Mouse (Mus musculus) stomach, embryonic 15.5 days (tissue): ENCODE measurements around the gene Shc1. TPM values are rescaled to one million over a fixed set of nuclear protein-coding genes. Genes with fewer than 3 reads are reported as not detected.
A peak's percentile ranks its signal among the peaks of the same experiment; 100 is the strongest.
"Not testable (repeated sequence)": the region's sequence is repeated elsewhere in the genome, so short reads cannot be mapped to it uniquely, and the experiment has no call there.

Experiments used
- ATAC-seq: fragments of 200-750 bp; cut with Nextera tagmentation; 2 replicates; pipeline ENCODE4 v1.8.0; 2017; ENCODE audit warnings: low read depth, moderate number of reproducible peaks, moderate TSS enrichment; ENCODE audit not compliant: insufficient read depth, low FRiP score
- H3K27ac ChIP-seq: fragments of 300-500 bp; sonication (generic); 2 replicates; pipeline ENCODE4 v1.5.1; 2015; ENCODE audit warnings: mild to moderate bottlenecking, inconsistent platforms
- H3K27me3 ChIP-seq: fragments of 300-500 bp; sonication (generic); replicated peaks from 2 replicates; pipeline ENCODE4 v1.6.1; 2015; ENCODE audit warnings: inconsistent platforms
- H3K36me3 ChIP-seq: fragments of 300-500 bp; sonication (generic); 2 replicates; pipeline ENCODE4 v1.6.1; 2015; ENCODE audit warnings: inconsistent platforms
- H3K4me1 ChIP-seq: fragments of 300-500 bp; sonication (generic); 2 replicates; pipeline ENCODE4 v1.6.1; 2015; ENCODE audit warnings: inconsistent platforms
- H3K4me2 ChIP-seq: fragments of 300-500 bp; sonication (generic); 2 replicates; pipeline ENCODE4 v1.6.1; 2015; ENCODE audit warnings: mild to moderate bottlenecking, inconsistent platforms
- H3K4me3 ChIP-seq: fragments of 300-500 bp; sonication (generic); replicated peaks from 2 replicates; pipeline ENCODE4 v1.5.1; 2015; ENCODE audit warnings: inconsistent platforms
- H3K9ac ChIP-seq: fragments of 300-500 bp; sonication (generic); 2 replicates; pipeline ENCODE4 v1.6.1; 2015; ENCODE audit warnings: inconsistent platforms
- H3K9me3 ChIP-seq: fragments of 300-500 bp; sonication (generic); 2 replicates; pipeline ENCODE4 v1.6.1; 2016; ENCODE audit warnings: inconsistent platforms
- whole genome bisulfite sequencing: fragments of 180-500 bp; shearing (Covaris S2); methylation state at CpG from one replicate; pipeline ENCODE4 v1.1.7; 2015; 5-methylcytosine and 5-hydroxymethylcytosine counted together
- polyA plus RNA-seq: library from polyadenylated mRNA; unstranded; fragments of >200 nt; fragmentation: Nextera tagmentation; extraction: Ambion mirVana; gene quantifications from 2 replicates; pipeline ENCODE4 v1.2.1, GENCODE M21; 2015

Shc1 gene
- polyA plus RNA-seq, 1 experiment from 2014 or later, result 84.6 TPM

- no peaks in the 10 kb centered on the region for H3K27me3 ChIP-seq
- peak overlapping the region; percentile 99 for H3K27ac ChIP-seq
- WGBS, result 2% methylated on average over 11 of the region's 11 CpGs
- peak overlapping the region; percentile 64 for H3K4me2 ChIP-seq
- H3K36me3 ChIP-seq, result peaks cover 22% of the 10 kb centered on the region
- ATAC-seq, result peak; percentile 85
- H3K9ac ChIP-seq, result peak overlapping the region; percentile 44
- H3K4me3 ChIP-seq, result peak overlapping the region; percentile 55
- peaks cover 54% of the 10 kb centered on the region for H3K4me1 ChIP-seq
- no peaks in the 10 kb centered on the region for H3K9me3 ChIP-seq
Measured at GRCm38 (mm10) chr3:89421002-89421774, 2.9 kb downstream of the Shc1 start.

GRCm38 (mm10) chr3:89421810-89422473, 3.7 kb downstream of the Shc1 start:
- WGBS, result 13% methylated on average over 22 of the region's 22 CpGs
- Histone ChIP-seq H3K4me1 (peaks cover 54% of the 10 kb centered on the region), H3K36me3 (peaks cover 25% of the 10 kb centered on the region), H3K4me2 (peak overlapping the region; percentile 64), H3K4me3 (peak overlapping the region; percentile 55), H3K9ac (peak overlapping the region; percentile 44), H3K27me3 (no peaks in the 10 kb centered on the region), H3K27ac (peak overlapping the region; percentile 99), H3K9me3 (no peaks in the 10 kb centered on the region)
- no peak for ATAC-seq

GRCm38 (mm10) chr3:89422556-89423205, 4.4 kb downstream of the Shc1 start:
- Histone ChIP-seq H3K4me2 (peak overlapping the region; percentile 64), H3K36me3 (peaks cover 32% of the 10 kb centered on the region), H3K4me1 (peaks cover 49% of the 10 kb centered on the region), H3K4me3 (peak overlapping the region; percentile 55), H3K9ac (no peak overlapping the region), H3K27ac (no peak overlapping the region; the same call in 1 of the 2 replicates), H3K27me3 (no peaks in the 10 kb centered on the region), H3K9me3 (no peaks in the 10 kb centered on the region)
- WGBS, result 55% methylated on average over 6 of the region's 6 CpGs
- no peak for ATAC-seq

GRCm38 (mm10) chr3:89424416-89425140, 6.3 kb downstream of the Shc1 start:
- H3K9ac ChIP-seq, result no peak overlapping the region
- WGBS, result 67% methylated on average over 5 of the region's 5 CpGs
- H3K4me3 ChIP-seq, result no peak overlapping the region
- peaks cover 36% of the 10 kb centered on the region for H3K36me3 ChIP-seq
- no peak for ATAC-seq
- no peaks in the 10 kb centered on the region for H3K9me3 ChIP-seq
- peaks cover 48% of the 10 kb centered on the region for H3K4me1 ChIP-seq
- H3K27me3 ChIP-seq, result no peaks in the 10 kb centered on the region
- H3K27ac ChIP-seq, result 0 out of 2 replicates have a peak overlapping the region, but pooled peaks have one; percentile 9
- H3K4me2 ChIP-seq, result peak overlapping the region; percentile 10; the same call in 1 of the 2 replicates

- no peak for ATAC-seq
- Histone ChIP-seq H3K27me3 (no peaks in the 10 kb centered on the region), H3K4me2 (no peak overlapping the region), H3K4me1 (peaks cover 43% of the 10 kb centered on the region), H3K36me3 (peaks cover 36% of the 10 kb centered on the region), H3K27ac (0 out of 2 replicates have a peak overlapping the region, but pooled peaks have one; percentile 9), H3K9me3 (no peaks in the 10 kb centered on the region), H3K4me3 (no peak overlapping the region), H3K9ac (no peak overlapping the region)
- 78% methylated on average over 5 of the region's 5 CpGs for WGBS
Measured at GRCm38 (mm10) chr3:89425141-89425525, 6.9 kb downstream of the Shc1 start.

GRCm38 (mm10) chr3:89425876-89426275, 7.6 kb downstream of the Shc1 start:
- H3K36me3 ChIP-seq, result peaks cover 36% of the 10 kb centered on the region
- 82% methylated on average over 4 of the region's 4 CpGs for WGBS

GRCm38 (mm10) chr3:89429021-89429420, 10.8 kb downstream of the Shc1 start:
- peaks cover 23% of the 10 kb centered on the region for H3K4me1 ChIP-seq
- not testable (repeated sequence) for H3K9ac ChIP-seq, H3K4me2 ChIP-seq, H3K9me3 ChIP-seq, ATAC-seq, H3K27me3 ChIP-seq, H3K4me3 ChIP-seq, H3K27ac ChIP-seq
- H3K36me3 ChIP-seq, result peaks cover 53% of the 10 kb centered on the region
- WGBS, result 80% methylated on average over 7 of the region's 7 CpGs

More at GRCm38 (mm10) chr3:89425876-89426275, 7.6 kb downstream of the Shc1 start:
- no peak overlapping the region for H3K4me3 ChIP-seq
- H3K4me2 ChIP-seq, result no peak overlapping the region
- no peak for ATAC-seq
- peaks cover 38% of the 10 kb centered on the region for H3K4me1 ChIP-seq
- H3K9ac ChIP-seq, result no peak overlapping the region
- H3K27me3 ChIP-seq, result no peaks in the 10 kb centered on the region
- H3K27ac ChIP-seq, result no peak overlapping the region
- no peaks in the 10 kb centered on the region for H3K9me3 ChIP-seq

GRCm38 (mm10) chr3:89430171-89431159, 12.2 kb downstream of the Shc1 start, which contains the start of gene Pygo2:
TSS of gene Pygo2 (plus strand) at chr3:89430214.
- WGBS, result 2% methylated on average over 65 of the region's 68 CpGs
- Histone ChIP-seq H3K27ac (peak within 1 kb of the TSS; percentile 92), H3K9ac (peak within 1 kb of the TSS; percentile 96), H3K4me2 (peak within 1 kb of the TSS; percentile 61), H3K4me1 (peaks cover 13% of the 10 kb centered on the region), H3K9me3 (no peaks in the 10 kb centered on the region), H3K4me3 (peak within 1 kb of the TSS; percentile 98), H3K27me3 (no peaks in the 10 kb centered on the region), H3K36me3 (peaks cover 45% of the 10 kb centered on the region)
- ATAC-seq, result peak; percentile 99

- Histone ChIP-seq H3K9me3 (no peaks in the 10 kb centered on the region), H3K9ac (no peak overlapping the region), H3K4me3 (no peak overlapping the region), H3K4me2 (no peak overlapping the region), H3K27me3 (no peaks in the 10 kb centered on the region), H3K4me1 (peaks cover 23% of the 10 kb centered on the region), H3K27ac (no peak overlapping the region), H3K36me3 (peaks cover 27% of the 10 kb centered on the region)
- ATAC-seq, result no peak
- WGBS, result 88% methylated on average over 8 of the region's 8 CpGs
Measured at GRCm38 (mm10) chr3:89432606-89433005, 14.4 kb downstream of the Shc1 start.

- no peak overlapping the region for H3K4me3 ChIP-seq
Measured at GRCm38 (mm10) chr3:89434532-89434931, 16.3 kb downstream of the Shc1 start.

More at GRCm38 (mm10) chr3:89434532-89434931, 16.3 kb downstream of the Shc1 start:
- Histone ChIP-seq H3K27me3 (no peaks in the 10 kb centered on the region), H3K9me3 (no peaks in the 10 kb centered on the region), H3K27ac (no peak overlapping the region; the same call in 1 of the 2 replicates), H3K4me2 (no peak overlapping the region), H3K36me3 (peaks cover 22% of the 10 kb centered on the region), H3K9ac (no peak overlapping the region), H3K4me1 (peaks cover 23% of the 10 kb centered on the region)
- WGBS, result 78% methylated on average over 11 of the region's 11 CpGs
- ATAC-seq, result no peak
